Mouse (Mus musculus): ENCODE measurements around the gene Oxnad1.
"Not testable (repeated sequence)": the region's sequence is repeated elsewhere in the genome, so short reads cannot be mapped to it uniquely, and the experiment has no call there.

Oxnad1 gene

GRCm38 (mm10) chr14:32084761-32085485 lies at the start of gene Oxnad1:
Gene Oxnad1, plus strand, starts transcription at chr14:32085374.
- DNase-seq, result no peak

- no peak for DNase-seq
Observed at GRCm38 (mm10) chr14:32036482-32036881, 48.7 kb upstream of the Oxnad1 start.

GRCm38 (mm10) chr14:32037661-32038252 lies 47.4 kb upstream of the Oxnad1 start:
- no peak for DNase-seq

- no peak for DNase-seq
Observed at GRCm38 (mm10) chr14:32042108-32042507, 43.1 kb upstream of the Oxnad1 start.

- no peak for DNase-seq
Observed at GRCm38 (mm10) chr14:32046357-32046756, 38.8 kb upstream of the Oxnad1 start.

- no peak for DNase-seq
Observed at GRCm38 (mm10) chr14:32050171-32050570, 35.0 kb upstream of the Oxnad1 start.

- no peak for DNase-seq
Observed at GRCm38 (mm10) chr14:32053895-32054294, 31.3 kb upstream of the Oxnad1 start.

GRCm38 (mm10) chr14:32054788-32055187 lies 30.4 kb upstream of the Oxnad1 start:
- DNase-seq, result no peak

GRCm38 (mm10) chr14:32055781-32056180 lies 29.4 kb upstream of the Oxnad1 start:
- no peak for DNase-seq

GRCm38 (mm10) chr14:32056675-32057074 lies 28.5 kb upstream of the Oxnad1 start:
- peak; percentile 32 for DNase-seq

GRCm38 (mm10) chr14:32057664-32058063 lies 27.5 kb upstream of the Oxnad1 start:
- no peak for DNase-seq

- DNase-seq, result no peak
Observed at GRCm38 (mm10) chr14:32061398-32061797, 23.8 kb upstream of the Oxnad1 start.

GRCm38 (mm10) chr14:32072807-32073206 lies 12.4 kb upstream of the Oxnad1 start:
- DNase-seq, result no peak

GRCm38 (mm10) chr14:32073211-32073685 lies 11.9 kb upstream of the Oxnad1 start:
- peak; percentile 46 for DNase-seq

- no peak for DNase-seq
Observed at GRCm38 (mm10) chr14:32073901-32074300, 11.3 kb upstream of the Oxnad1 start.

- DNase-seq, result peak; percentile 78
Observed at GRCm38 (mm10) chr14:32076896-32077575, 8.1 kb upstream of the Oxnad1 start.

- DNase-seq, result no peak
Observed at GRCm38 (mm10) chr14:32081026-32081425, 4.1 kb upstream of the Oxnad1 start.

GRCm38 (mm10) chr14:32082891-32083290 lies 2.3 kb upstream of the Oxnad1 start:
- no peak for DNase-seq

- DNase-seq, result no peak
Observed at GRCm38 (mm10) chr14:32083466-32083865, 1.7 kb upstream of the Oxnad1 start.

- DNase-seq, result peak; percentile 99
Observed at GRCm38 (mm10) chr14:32085486-32086201, 470 bp downstream of the Oxnad1 start, which contains the start of gene Dph3. Gene Dph3, minus strand, starts transcription at chr14:32085729.

GRCm38 (mm10) chr14:32086226-32086625 lies 1.1 kb downstream of the Oxnad1 start:
- DNase-seq, result no peak

GRCm38 (mm10) chr14:32087584-32088248 lies 2.5 kb downstream of the Oxnad1 start:
- DNase-seq, result not testable (repeated sequence)

All from lung, postnatal 14 days (tissue).